Mouse (Mus musculus): ENCODE results near the gene Hdgfl2. TPM values are rescaled to one million over a fixed set of nuclear protein-coding genes. Genes with fewer than 3 reads are reported as not detected.

The Hdgfl2 gene
- polyA plus RNA-seq, 1 experiment from 2014 or later = 155 TPM

GRCm38 (mm10) chr17:56121826-56122225 is 42.4 kb downstream of the Hdgfl2 start, which contains the start of gene Lrg1:
Gene Lrg1 (minus strand): TSS chr17:56122001.
- Histone ChIP-seq H3K4me1 (peaks cover 27% of the 10 kb centered on the region), H3K27me3 (peaks cover 86% of the 10 kb centered on the region), H3K9me3 (peaks cover 10% of the 10 kb centered on the region), H3K36me3 (peaks cover 13% of the 10 kb centered on the region; the same call in 1 of the 2 replicates), H3K9ac (no peak within 1 kb of the TSS), H3K4me2 (no peak within 1 kb of the TSS), H3K27ac (no peak within 1 kb of the TSS), H3K4me3 (no peak within 1 kb of the TSS)
- WGBS = 60% methylated on average over 2 of the region's 2 CpGs
- ATAC-seq (ENCODE audit: insufficient number of reproducible peaks, insufficient read depth, low FRiP score, low TSS enrichment, low read depth) = no peak

GRCm38 (mm10) chr17:56123161-56123560 is 43.7 kb downstream of the Hdgfl2 start:
- peaks cover 15% of the 10 kb centered on the region; the same call in 1 of the 2 replicates for H3K36me3 ChIP-seq
- H3K4me2 ChIP-seq = no peak overlapping the region
- peaks cover 10% of the 10 kb centered on the region for H3K9me3 ChIP-seq
- no peak overlapping the region for H3K4me3 ChIP-seq
- ATAC-seq (ENCODE audit: insufficient number of reproducible peaks, insufficient read depth, low FRiP score, low TSS enrichment, low read depth) = no peak
- H3K4me1 ChIP-seq = peaks cover 22% of the 10 kb centered on the region
- peaks cover 74% of the 10 kb centered on the region for H3K27me3 ChIP-seq
- WGBS = 83% methylated on average over 12 of the region's 12 CpGs
- H3K9ac ChIP-seq = no peak overlapping the region
- no peak overlapping the region for H3K27ac ChIP-seq

GRCm38 (mm10) chr17:56123681-56124340 is 44.4 kb downstream of the Hdgfl2 start:
- peaks cover 68% of the 10 kb centered on the region for H3K27me3 ChIP-seq
- peaks cover 10% of the 10 kb centered on the region for H3K9me3 ChIP-seq
- peak overlapping the region; percentile 72 for H3K4me2 ChIP-seq
- no peak for ATAC-seq (ENCODE audit: insufficient number of reproducible peaks, insufficient read depth, low FRiP score, low TSS enrichment, low read depth)
- no peak overlapping the region for H3K27ac ChIP-seq
- 45% methylated on average over 59 of the region's 59 CpGs for WGBS
- peaks cover 22% of the 10 kb centered on the region for H3K4me1 ChIP-seq
- peak overlapping the region; percentile 41 for H3K4me3 ChIP-seq
- peak overlapping the region; percentile 62 for H3K9ac ChIP-seq
- H3K36me3 ChIP-seq = peaks cover 18% of the 10 kb centered on the region; the same call in 1 of the 2 replicates

GRCm38 (mm10) chr17:56124377-56125275 is 45.2 kb downstream of the Hdgfl2 start:
- no peak for ATAC-seq (ENCODE audit: insufficient number of reproducible peaks, insufficient read depth, low FRiP score, low TSS enrichment, low read depth)
- H3K4me3 ChIP-seq = peak overlapping the region; percentile 41
- H3K27ac ChIP-seq = no peak overlapping the region
- H3K36me3 ChIP-seq = peaks cover 18% of the 10 kb centered on the region; the same call in 1 of the 2 replicates
- peak overlapping the region; percentile 62 for H3K9ac ChIP-seq
- H3K4me2 ChIP-seq = peak overlapping the region; percentile 72
- peaks cover 21% of the 10 kb centered on the region for H3K4me1 ChIP-seq
- WGBS = 10% methylated on average over 58 of the region's 59 CpGs
- peaks cover 59% of the 10 kb centered on the region for H3K27me3 ChIP-seq
- H3K9me3 ChIP-seq = peaks cover 10% of the 10 kb centered on the region

- Histone ChIP-seq H3K4me1 (peaks cover 14% of the 10 kb centered on the region), H3K27ac (no peak overlapping the region), H3K4me3 (no peak overlapping the region), H3K9me3 (peaks cover 10% of the 10 kb centered on the region), H3K36me3 (peaks cover 21% of the 10 kb centered on the region; the same call in 1 of the 2 replicates), H3K27me3 (peaks cover 53% of the 10 kb centered on the region), H3K9ac (no peak overlapping the region), H3K4me2 (no peak overlapping the region)
- no peak for ATAC-seq (ENCODE audit: insufficient number of reproducible peaks, insufficient read depth, low FRiP score, low TSS enrichment, low read depth)
- WGBS = 88% methylated on average over 4 of the region's 4 CpGs
Measured at GRCm38 (mm10) chr17:56125276-56125630, 45.8 kb downstream of the Hdgfl2 start.

GRCm38 (mm10) chr17:56126175-56126574 is 46.7 kb downstream of the Hdgfl2 start:
- Histone ChIP-seq H3K36me3 (peaks cover 28% of the 10 kb centered on the region; the same call in 1 of the 2 replicates), H3K27me3 (peaks cover 44% of the 10 kb centered on the region)
- 53% methylated on average over 11 of the region's 11 CpGs for WGBS

GRCm38 (mm10) chr17:56128246-56128645 is 48.8 kb downstream of the Hdgfl2 start:
- Histone ChIP-seq H3K27me3 (peaks cover 23% of the 10 kb centered on the region), H3K36me3 (peaks cover 22% of the 10 kb centered on the region; the same call in 1 of the 2 replicates), H3K27ac (no peak overlapping the region), H3K4me2 (no peak overlapping the region), H3K9ac (no peak overlapping the region), H3K4me1 (peaks cover 13% of the 10 kb centered on the region), H3K4me3 (no peak overlapping the region), H3K9me3 (no peaks in the 10 kb centered on the region)
- no peak for ATAC-seq (ENCODE audit: insufficient number of reproducible peaks, insufficient read depth, low FRiP score, low TSS enrichment, low read depth)
- 84% methylated on average over 15 of the region's 15 CpGs for WGBS

More at GRCm38 (mm10) chr17:56126175-56126574, 46.7 kb downstream of the Hdgfl2 start:
- no peak overlapping the region for H3K4me3 ChIP-seq
- H3K9me3 ChIP-seq = peaks cover 10% of the 10 kb centered on the region
- H3K4me1 ChIP-seq = peaks cover 10% of the 10 kb centered on the region
- no peak overlapping the region for H3K4me2 ChIP-seq
- ATAC-seq (ENCODE audit: insufficient number of reproducible peaks, insufficient read depth, low FRiP score, low TSS enrichment, low read depth) = no peak
- no peak overlapping the region for H3K9ac ChIP-seq
- H3K27ac ChIP-seq = no peak overlapping the region

GRCm38 (mm10) chr17:56131136-56131535 is 51.7 kb downstream of the Hdgfl2 start:
- Histone ChIP-seq H3K9ac (no peak overlapping the region), H3K4me3 (no peak overlapping the region), H3K9me3 (no peaks in the 10 kb centered on the region), H3K27ac (no peak overlapping the region), H3K36me3 (peaks cover 16% of the 10 kb centered on the region; the same call in 1 of the 2 replicates), H3K27me3 (peaks cover 7% of the 10 kb centered on the region), H3K4me1 (peaks cover 20% of the 10 kb centered on the region), H3K4me2 (no peak overlapping the region)
- whole genome bisulfite sequencing = 92% methylated on average over 10 of the region's 10 CpGs
- ATAC-seq (ENCODE audit: insufficient number of reproducible peaks, insufficient read depth, low FRiP score, low TSS enrichment, low read depth) = no peak

GRCm38 (mm10) chr17:56131814-56132213 is 52.4 kb downstream of the Hdgfl2 start:
- peaks cover 7% of the 10 kb centered on the region for H3K27me3 ChIP-seq
- no peak for ATAC-seq (ENCODE audit: insufficient number of reproducible peaks, insufficient read depth, low FRiP score, low TSS enrichment, low read depth)
- no peak overlapping the region for H3K4me2 ChIP-seq
- H3K4me1 ChIP-seq = peaks cover 20% of the 10 kb centered on the region
- H3K9ac ChIP-seq = no peak overlapping the region
- H3K27ac ChIP-seq = no peak overlapping the region
- no peak overlapping the region for H3K4me3 ChIP-seq
- WGBS = 38% methylated on average over 7 of the region's 7 CpGs
- no peaks in the 10 kb centered on the region for H3K9me3 ChIP-seq
- H3K36me3 ChIP-seq = peaks cover 16% of the 10 kb centered on the region; the same call in 1 of the 2 replicates

- H3K9ac ChIP-seq = 0 out of 2 replicates have a peak overlapping the region, but pooled peaks have one; percentile 11
- ATAC-seq (ENCODE audit: insufficient number of reproducible peaks, insufficient read depth, low FRiP score, low TSS enrichment, low read depth) = no peak
- no peaks in the 10 kb centered on the region for H3K9me3 ChIP-seq
- no peak overlapping the region for H3K27ac ChIP-seq
- H3K36me3 ChIP-seq = peaks cover 16% of the 10 kb centered on the region; the same call in 1 of the 2 replicates
- no peak overlapping the region for H3K4me3 ChIP-seq
- WGBS = 3% methylated on average over 14 of the region's 14 CpGs
- H3K4me2 ChIP-seq = no peak overlapping the region
- peaks cover 14% of the 10 kb centered on the region for H3K27me3 ChIP-seq
- peaks cover 20% of the 10 kb centered on the region for H3K4me1 ChIP-seq
Measured at GRCm38 (mm10) chr17:56132661-56133060, 53.2 kb downstream of the Hdgfl2 start.
